Mouse (Mus musculus) T-helper 2 cell (primary cell): ENCODE measurements around the gene Galp.
"Not testable (repeated sequence)": the region's sequence is repeated elsewhere in the genome, so short reads cannot be mapped to it uniquely, and the experiment has no call there.

ENCODE experiments used
- in situ Hi-C: fragments of 300-600 bp; cut with MboI, MseI; formaldehyde crosslinking; loops from one replicate; pipeline ENCODE4 v1.15.1; 2025; ENCODE audit warnings: high pct_unique_total_duplicates

Galp gene

DNA sequence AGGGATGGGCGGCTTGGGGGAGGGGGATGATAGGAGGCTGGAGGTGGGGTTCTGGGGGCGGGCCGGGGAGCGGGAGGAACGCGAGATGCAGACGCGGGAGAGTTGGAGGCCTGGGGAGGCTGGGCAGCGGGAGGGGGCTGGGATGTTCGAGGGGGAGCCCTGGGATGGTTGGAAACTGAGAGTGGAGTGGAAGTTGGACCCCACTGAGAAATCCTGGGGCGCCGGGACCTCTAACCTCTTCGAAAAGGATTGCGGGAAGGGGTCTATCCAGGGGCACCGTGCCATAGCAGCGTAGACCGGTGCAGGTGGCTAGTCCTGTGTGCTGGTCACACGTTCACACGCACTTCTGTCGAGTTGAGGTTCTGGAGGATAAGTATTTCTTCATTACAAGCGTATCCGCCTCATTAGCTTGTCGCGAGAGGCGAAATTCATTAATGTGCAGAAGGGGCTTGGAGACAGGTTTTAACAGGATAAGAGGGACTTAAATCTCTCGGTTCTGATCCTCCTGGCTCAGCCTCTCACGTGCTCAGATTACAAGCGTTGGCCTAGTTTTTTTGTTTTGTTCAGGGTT, 24.1 kb upstream of the Galp start:
- in situ Hi-C loops: loop anchor here (25.0 kb wide), 3 partner anchors 1110 to 1535 kb away; partner anchors contain the start of genes Gm45844, Tmem86b, U2af2 and Zfp580

DNA sequence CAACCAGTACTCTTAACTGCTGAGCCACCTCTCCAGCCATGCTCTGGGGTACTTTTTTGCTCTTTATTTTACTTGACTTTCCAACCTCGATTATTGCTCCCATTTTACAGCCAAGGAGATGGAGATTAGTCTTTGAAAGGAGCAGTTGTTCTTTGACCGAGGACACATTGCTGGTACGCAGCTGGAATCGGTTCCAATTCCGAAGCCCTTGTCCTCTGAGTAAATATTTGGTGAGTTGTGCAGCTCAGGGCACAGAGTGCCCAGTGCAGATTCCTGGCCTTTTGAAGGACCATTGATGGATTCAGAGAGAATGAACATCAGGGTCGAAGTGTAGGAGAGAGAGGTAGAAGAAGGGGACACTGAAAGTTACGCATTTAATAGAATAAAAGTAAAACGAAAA, 23.0 kb upstream of the Galp start:
- in situ Hi-C loops: loop anchor here (25.0 kb wide), 3 partner anchors 1112 to 1537 kb away; partner anchors contain the start of genes Gm45844, Tmem86b, U2af2 and Zfp580

DNA sequence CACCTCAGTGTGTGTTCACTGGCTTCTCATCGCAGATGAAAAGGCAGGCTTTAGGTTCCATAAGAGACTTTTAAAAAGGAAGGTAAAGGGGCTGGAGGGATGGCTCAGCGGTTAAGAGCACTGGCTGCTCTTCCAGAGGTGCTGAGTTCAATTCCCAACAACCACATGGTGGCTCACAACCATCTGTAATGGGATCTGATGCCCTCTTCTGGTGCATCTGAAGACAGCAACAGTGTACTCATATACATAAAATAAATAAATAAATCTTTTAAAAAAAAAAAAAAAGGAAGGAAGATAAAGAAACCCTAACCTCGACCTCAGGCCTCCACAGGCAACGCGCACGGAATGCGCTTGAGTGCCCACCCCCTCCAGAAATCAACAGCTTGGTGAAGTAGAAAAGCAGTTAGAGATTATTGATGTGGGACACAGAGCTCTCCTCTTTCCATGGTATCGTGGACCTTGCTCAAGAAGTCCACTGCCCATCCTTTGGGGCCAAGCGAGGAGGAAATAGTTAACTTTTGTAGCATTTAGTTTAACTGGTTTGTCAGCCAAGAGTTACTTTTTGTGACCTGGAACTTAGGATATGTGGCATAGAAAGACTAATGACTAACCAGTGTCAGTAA, 22.4 kb upstream of the Galp start:
- in situ Hi-C loops: loop anchor here (25.0 kb wide), 3 partner anchors 1112 to 1537 kb away; partner anchors contain the start of genes Gm45844, Tmem86b, U2af2 and Zfp580

DNA sequence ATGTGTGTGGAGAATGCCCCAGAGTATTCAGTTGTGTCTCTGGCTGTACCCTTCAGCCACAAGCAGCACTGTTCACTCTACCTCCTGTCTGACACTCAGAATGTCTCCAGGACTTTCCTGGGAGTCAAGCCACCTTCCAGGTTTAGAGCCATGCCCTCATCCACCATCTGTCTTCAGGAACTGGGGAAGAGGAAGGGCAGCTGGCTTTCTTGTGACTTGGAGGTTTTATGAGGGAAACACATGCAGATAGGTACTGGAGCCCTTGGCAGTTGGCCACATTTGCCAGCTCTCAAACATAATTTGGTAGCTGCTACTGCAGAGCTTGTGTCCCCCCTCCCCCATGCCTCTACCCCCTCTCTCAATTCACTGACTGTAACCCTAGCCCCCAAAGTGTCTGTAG, 17.9 kb upstream of the Galp start:
- in situ Hi-C loops: no loop called here

DNA sequence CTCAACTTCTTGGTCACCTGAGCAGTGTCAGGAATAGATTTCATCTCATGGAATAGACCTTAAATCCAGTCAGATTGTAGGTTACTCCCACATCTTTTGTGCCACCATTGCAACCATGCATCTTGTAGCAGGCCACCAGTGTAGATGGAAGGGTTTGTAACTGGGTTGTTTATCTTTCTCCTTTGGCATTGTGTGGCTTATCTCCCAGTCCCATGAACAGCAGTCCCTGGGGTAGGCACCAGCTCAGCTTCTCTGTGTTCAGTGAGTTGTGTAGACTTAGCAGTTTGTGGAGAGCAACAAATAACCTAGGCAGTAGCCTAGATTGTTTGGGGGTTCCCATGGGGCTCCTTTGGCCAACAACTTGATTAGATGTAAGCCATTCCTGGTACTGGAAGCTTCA, 14.0 kb upstream of the Galp start:
- in situ Hi-C loops: no loop called here

DNA sequence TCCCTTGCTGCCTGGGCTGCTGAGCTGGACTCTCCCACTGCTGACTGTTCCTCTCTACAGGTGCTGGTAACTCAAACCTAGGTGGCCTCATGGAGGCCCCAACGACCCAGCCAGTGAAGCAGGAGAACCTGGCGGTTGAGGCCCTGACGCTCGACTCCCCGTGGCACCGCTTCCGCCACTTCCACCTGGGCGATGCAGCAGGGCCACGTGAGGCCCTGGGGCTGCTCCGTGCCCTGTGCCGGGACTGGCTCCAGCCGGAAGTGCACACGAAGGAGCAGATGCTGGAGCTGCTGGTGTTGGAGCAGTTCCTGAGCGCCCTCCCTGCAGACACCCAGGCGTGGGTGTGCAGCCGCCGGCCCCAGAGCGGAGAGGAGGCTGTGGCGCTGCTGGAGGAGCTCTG, 13.1 kb upstream of the Galp start:
- in situ Hi-C loops: no loop called here

DNA sequence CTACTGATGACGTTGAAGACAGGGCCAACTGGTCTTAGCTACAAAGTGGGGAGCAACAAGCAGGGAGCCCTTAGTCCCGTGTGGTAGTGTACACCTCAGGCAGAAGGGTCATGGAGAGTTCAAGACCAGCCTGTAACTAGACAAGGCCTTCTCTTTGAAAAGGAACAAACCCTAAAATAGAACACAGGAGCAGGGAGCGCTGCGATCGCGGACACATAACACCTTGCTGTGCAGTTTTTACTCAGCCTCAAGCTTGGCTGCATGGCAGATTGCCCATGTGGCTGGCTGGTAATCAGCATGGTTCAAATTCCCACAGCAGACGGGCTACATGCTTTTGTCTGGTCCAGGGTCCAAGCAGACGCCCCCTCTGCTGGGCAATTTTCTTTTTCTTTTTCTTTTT, 12.4 kb upstream of the Galp start:
- in situ Hi-C loops: no loop called here

DNA sequence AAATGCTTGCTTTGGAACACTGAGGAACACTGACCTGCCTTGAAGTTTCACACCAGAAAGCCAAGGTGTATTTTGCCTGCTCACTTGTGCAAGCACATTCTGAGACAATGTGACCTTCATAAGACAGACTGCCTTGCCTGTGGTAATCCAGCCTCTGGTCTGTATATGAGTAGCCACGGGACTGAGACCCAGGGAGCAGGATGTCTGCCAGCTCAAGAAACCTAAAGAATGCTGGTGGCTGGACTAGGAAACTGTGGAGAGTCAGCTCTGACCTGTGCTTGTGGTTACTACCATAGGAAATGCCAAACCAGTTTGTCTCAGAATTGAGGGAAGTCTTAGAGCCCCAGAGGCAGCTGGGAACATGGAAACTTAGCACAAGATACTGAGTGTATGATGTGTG, 11.5 kb upstream of the Galp start:
- in situ Hi-C loops: no loop called here

DNA sequence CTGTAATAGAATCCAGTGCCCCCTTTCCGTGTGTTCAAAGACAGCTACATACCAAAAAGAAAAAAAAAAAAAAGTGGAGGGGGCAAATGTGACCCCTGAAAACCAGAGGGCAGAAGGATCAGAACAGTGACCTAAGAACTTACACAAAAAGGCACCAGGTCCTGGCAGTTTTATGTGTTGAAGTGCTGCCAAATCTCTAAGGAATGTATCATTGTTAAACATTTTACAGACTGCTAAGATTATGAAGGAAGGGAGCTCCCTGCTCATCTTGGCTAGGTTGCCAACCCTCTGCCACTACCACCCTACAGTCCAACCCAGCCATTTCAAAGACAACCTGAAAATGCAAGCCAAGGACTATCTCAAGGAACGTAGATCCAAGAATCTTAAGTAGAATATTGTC, 10.7 kb upstream of the Galp start:
- in situ Hi-C loops: no loop called here

DNA sequence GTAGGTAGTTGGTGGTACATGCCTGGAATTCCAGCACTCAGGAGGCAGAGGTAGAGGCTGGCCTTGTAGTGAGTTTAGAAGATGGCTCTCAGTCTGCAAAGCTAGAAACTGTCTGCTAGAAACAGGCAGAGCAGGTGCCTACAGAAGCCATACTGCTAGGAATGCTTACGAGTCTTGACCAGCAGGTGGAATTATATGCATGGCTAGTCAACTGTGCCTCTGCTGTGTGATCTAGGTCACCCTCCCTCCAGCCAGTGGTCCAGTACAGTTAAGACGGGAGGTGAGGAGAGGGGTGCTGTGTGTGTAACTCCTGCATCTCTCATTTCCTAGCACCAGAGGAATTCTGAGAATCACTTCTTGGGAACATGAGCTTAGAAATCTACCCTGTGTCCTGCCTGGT, 10.1 kb upstream of the Galp start:
- in situ Hi-C loops: no loop called here

DNA sequence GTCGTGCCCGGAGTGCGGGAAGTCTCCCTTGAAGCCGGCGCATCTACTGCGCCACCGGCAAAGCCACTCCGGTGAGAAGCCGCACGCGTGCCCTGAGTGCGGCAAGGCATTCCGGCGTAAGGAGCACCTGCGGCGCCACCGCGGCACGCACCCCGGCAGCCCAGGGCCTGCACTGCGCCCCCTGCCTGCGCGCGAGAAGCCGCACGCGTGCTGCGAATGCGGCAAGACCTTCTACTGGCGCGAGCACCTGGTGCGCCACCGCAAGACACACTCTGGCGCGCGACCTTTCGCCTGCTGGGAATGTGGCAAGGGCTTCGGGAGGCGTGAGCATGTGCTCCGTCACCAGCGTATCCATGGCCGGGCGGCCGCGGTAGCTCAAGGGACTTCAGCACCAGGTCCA, 7.3 kb upstream of the Galp start:
- in situ Hi-C loops: no loop called here

DNA sequence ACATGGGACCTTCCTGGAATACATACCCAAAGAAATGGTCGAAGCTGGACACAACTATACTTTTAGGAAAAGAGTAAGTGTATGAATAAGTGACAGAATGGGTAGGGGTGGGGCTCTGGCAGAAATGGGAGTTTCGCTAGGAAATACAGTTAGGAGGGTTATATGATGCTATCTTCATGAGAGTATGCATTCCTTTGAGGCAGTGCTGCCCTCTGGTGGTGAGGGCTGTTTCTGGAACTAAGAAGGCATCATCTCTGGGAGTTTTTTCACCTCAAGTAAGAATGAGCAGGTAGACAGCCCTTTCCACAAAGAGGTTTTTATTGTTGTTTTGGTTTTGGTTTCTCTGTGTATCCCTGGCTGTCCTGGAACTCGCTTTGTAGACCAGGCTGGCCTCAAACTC, 5.5 kb upstream of the Galp start:
- in situ Hi-C loops: no loop called here

DNA sequence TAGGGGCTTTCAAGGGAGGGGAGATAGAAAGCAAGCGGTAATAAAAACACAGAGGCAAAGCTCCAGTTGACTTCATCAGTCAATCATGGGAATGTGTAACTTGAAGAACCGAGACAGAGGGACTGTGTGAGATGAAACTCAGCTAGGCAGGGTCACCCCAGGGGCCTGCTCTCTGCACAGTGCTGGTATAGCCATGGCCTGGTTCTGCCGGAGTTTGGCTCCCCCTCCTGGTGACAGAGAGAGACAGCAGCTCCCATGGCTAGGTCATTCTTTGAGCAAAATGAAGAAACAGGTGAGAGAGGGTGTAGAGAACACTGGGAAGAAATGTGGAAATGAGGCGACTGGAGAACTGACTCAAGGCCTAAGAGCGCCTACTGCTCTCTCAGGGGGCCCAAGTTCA, 2.8 kb upstream of the Galp start:
- in situ Hi-C loops: no loop called here

DNA sequence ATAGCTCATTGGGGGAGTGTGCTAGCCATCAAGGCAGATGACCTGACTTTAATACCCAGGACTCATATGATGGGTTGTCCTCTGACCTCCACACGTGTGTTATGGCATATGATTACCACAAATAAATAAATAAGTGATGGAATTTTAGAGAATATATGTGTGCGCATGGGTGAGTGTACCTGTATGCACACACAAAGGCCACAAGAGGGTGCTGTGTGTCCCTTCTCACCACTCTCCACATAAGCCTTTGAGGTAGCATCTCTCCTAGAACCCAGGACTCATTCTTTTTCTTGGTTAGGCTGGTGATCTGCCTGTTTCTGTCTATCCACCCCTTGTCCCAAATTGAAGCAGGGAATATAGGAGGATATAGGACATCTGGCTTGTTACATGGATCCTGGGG, 1.1 kb upstream of the Galp start:
- in situ Hi-C loops: loop anchor here (5.0 kb wide), 1 partner anchor 68 kb away; no protein-coding TSS in a partner anchor

DNA sequence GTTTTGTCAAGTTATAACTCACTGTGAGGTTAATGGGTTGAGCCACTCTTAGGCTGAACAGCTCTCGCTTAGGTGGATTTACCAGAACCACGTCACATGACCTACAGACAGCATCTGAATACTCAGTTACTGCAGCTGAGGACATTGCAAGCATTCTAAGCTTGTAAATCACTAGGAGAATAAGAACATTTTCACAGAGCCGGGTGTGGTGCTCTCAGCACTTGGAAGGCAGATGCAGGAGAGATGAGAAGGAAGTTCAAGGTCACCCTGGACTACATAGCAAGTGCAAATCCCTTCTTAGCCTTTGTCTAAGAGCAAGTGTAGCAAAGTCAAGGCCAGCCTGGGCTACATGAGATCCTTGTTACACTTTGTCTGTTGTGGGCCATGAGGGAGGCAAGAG, 7.3 kb downstream of the Galp start:
- in situ Hi-C loops: no loop called here

DNA sequence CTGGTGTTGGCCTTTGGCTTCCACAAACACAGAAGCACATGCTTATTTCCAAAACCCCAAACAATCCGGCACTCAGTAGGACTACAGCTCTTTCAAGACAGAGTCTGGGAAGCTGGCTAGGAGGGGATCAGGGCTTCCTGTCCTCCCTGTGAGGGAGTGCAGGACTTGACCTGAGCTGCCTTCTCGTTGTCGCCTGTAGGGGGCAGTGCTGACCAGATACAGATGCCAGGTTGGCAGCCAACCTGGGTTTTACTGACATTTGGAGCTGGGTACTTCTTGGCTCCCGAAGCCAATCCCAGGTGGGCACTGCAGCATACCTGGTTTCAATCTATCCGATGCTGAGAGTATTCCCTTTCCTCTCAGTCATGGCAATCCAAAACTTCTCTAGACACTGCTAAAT, 16.3 kb downstream of the Galp start:
- in situ Hi-C loops: no loop called here

DNA sequence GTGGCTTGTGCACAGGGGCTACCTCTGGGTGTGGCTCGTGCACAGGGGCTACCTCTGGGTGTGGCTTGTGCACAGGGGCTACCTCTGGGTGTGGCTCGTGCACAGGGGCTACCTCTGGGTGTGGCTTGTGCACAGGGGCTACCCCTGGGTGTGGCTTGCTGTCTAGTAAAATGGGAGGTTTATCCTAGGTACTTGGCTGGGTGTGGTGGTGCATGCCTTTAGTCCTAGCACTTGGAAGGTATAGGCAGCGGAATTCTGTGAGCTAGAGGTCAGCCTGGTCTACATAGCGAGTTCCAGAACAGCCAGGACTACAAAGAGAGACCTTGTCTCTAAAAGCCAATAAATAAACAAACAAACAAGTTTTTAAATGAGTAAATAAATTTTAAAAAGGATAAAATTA, 17.8 kb downstream of the Galp start:
- in situ Hi-C loops: not testable (repeated sequence)

DNA sequence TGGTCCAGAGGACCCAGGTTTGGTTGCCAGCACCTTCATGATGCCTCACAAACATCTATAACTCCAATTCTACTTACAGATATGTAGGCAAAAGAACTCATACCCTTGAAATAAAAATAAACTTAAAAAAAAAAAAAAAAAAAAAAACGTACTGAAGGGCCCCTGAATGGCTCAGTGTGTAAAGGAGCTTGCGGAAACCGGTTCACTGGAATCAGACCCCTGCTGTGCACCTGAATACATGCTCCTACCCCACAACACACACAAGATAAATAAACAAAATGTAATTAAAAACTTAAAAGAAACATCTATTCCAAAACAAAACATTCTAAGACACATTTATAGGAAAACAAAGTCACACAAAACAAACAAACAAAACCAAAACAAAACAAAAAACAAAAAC, 23.3 kb downstream of the Galp start:
- in situ Hi-C loops: no loop called here

DNA sequence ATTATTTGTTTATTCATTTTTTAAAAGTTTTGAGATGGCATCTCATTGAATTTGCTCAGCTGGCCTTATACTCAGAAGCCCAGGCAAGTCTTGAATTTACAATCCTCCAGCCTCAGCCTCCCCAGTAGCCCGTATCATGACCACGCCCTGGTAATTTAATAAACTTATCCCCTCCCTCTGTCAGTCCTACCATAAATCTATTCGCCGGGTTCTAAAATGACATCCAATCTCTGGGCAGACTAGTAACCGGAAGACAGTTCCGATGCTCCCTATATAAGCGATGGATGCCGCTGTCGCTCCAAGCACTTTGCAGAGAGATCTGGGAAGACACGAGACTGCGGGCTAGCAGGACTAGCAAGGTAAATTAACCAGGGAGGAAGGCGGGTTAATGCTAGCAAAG, 25.1 kb downstream of the Galp start, which contains the start of gene Zscan5b:
Zscan5b (plus strand) TSS at position 301 of the 400 bp plus-strand sequence.
- in situ Hi-C loops: no loop called here

DNA sequence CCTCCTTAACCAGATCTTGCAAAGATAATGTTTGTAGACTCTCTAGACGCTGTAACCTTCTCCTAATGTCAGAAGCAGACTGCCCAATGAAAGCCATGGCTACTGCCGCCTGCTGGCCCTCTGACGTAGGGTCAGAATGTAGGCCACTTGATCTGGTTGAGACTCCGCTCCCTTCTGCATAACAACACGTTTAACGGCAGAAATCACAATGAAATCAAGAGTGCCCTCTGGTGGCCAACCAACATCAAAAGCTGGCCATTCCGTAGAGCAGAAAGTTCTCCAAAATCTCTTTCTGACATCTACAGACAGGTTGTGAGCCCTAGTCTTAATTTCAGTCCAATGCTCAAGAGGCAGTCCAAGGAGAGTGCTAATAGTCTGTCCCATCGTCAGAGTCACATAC, 31.6 kb downstream of the Galp start:
- in situ Hi-C loops: not testable (repeated sequence)

DNA sequence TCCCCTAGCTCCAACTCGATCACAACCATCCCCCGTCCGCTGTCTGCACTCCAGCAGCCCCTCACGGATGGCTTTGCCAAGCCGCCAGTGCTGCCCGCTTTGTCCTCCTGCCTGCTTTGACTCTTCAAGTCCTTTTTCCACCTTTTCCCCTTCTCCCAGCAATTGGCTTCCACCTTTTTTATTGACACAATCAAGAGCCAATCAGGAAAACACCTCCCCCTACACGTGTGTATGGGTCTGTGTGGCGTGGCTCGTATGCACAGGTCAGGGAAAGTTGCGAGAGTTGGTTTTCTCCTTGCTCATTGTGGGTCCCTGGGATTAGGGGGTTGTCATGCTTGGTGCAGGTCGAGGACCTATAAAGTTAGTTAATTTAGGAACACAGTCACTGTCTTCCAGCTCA, 42.9 kb downstream of the Galp start:
- in situ Hi-C loops: no loop called here

DNA sequence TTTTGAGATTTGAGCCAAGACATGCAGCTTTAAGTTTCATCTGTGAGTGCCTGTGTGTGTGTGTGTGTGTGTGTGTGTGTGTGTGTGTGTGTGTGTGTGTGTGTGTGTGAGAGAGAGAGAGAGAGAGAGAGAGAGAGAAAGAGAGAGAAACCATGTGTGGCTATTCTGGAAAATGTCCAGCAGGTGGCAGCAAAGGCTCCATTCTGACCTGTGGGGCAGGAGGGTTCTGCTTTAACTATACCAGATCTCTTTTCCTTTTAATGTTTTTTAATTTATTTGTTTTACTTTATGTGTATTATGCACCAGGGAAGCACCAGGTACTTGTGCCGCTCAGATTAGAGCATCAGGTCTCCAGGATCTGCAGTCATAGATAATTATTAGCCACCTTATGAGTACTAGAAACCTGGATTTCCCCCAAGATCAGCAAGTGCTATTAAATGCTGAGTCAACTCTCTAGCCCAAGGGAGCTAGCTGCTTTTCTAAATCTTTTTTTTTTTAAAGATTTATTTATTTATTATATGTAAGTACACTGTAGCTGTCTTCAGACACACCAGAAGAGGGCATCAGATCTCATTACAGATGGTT, 44.0 kb downstream of the Galp start:
- in situ Hi-C loops: not testable (repeated sequence)
